Mouse (Mus musculus) cerebellum, postnatal 4 days (tissue): ENCODE data around the gene Pam16.
"Not testable (repeated sequence)": the region's sequence is repeated elsewhere in the genome, so short reads cannot be mapped to it uniquely, and the experiment has no call there.

Experiments
- DNase-seq, 2 experiments: peaks; one replicate each; pipeline ENCODE4 v3.0.0; 2022; ENCODE audit warnings: low spot score in 2 of 2, mixed read lengths in 1 of 2

Gene Pam16

GRCm38 (mm10) chr16:4592909-4593875, 31.6 kb downstream of the Pam16 start:
- DNase-seq: peak in 1 of 2 experiments; percentile 68

GRCm38 (mm10) chr16:4590236-4590635, 34.6 kb downstream of the Pam16 start:
- no peak for DNase-seq

GRCm38 (mm10) chr16:4587516-4588210, 37.1 kb downstream of the Pam16 start:
- DNase-seq: peak in 1 of 2 experiments; percentile 15

GRCm38 (mm10) chr16:4586531-4587123, 38.2 kb downstream of the Pam16 start:
- peak; percentile 81 to 89 for DNase-seq

GRCm38 (mm10) chr16:4585642-4586530, 38.9 kb downstream of the Pam16 start:
- DNase-seq: no peak

GRCm38 (mm10) chr16:4584438-4584837, 40.4 kb downstream of the Pam16 start:
- DNase-seq: no peak

- DNase-seq: no peak
Measured at GRCm38 (mm10) chr16:4583807-4584206, 41.0 kb downstream of the Pam16 start.

GRCm38 (mm10) chr16:4581179-4581578, 43.6 kb downstream of the Pam16 start:
- DNase-seq: not testable (repeated sequence)

GRCm38 (mm10) chr16:4578630-4579029, 46.2 kb downstream of the Pam16 start:
- no peak for DNase-seq

GRCm38 (mm10) chr16:4576873-4577272, 47.9 kb downstream of the Pam16 start:
- DNase-seq: no peak

- DNase-seq: no peak
Measured at GRCm38 (mm10) chr16:4576038-4576437, 48.8 kb downstream of the Pam16 start.

- DNase-seq: no peak
Measured at GRCm38 (mm10) chr16:4570737-4571136, 54.1 kb downstream of the Pam16 start.

- peak; percentile 78 to 82 for DNase-seq
Measured at GRCm38 (mm10) chr16:4567912-4568311, 56.9 kb downstream of the Pam16 start.
